Comparison of ENCODE assay signal across 11 mouse cellular contexts in the genomic region with DNA sequence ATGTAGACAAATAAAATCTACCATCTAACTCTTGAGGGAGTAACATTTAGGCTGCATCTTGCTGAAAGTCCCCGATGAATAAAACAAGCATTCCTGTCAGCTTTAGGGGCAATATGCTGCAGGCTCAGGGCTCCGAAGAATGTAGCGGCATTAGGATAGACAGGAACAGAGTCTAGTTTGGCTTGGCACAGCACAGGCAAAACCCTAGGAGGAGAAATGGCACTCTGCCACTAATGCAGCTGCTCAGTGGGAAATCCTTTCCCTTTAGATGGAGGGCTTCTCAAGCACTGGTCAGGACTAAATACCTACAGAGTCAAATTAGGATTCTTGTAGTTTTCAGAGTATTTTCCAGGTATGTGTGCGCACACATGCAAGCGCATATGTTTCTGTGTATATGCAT.
DNase-seq lines count a peak whose midpoint lies in the region; ATAC-seq and TF ChIP-seq lines count a peak whose summit lies in the region.
"Had no signal": no experiment of that assay in that cellular context is flagged by ENCODE, and none has a peak within 500 bp of the region (broad histone marks: within the 10 kb centered on the region; RNA-seq: fewer than 3 reads in every experiment).

No protein-coding gene starts in this region.

- no peak for TF ChIP-seq POLR2A in brain, embryonic 14.5 days (IDR thresholded peaks at IDR 0.05; ENCODE audit: borderline replicate concordance, extremely low read depth, insufficient read depth, insufficient read length, poor library complexity, severe bottlenecking)

- H3K36me3 ChIP-seq in heart, embryonic 12.5 days, result no peaks in the 10 kb centered on the region
- H3K36me3 ChIP-seq: embryonic facial prominence, embryonic 15.5 days had no signal

- H3K27ac ChIP-seq in heart, embryonic 12.5 days (ENCODE audit: poor library complexity, severe bottlenecking), result no peak overlapping the region
- H3K27ac ChIP-seq: embryonic facial prominence, embryonic 15.5 days; left cerebral cortex, adult 2 months had no signal

- H3K4me3 ChIP-seq in heart, embryonic 12.5 days, result no peak overlapping the region
- H3K4me3 ChIP-seq: embryonic facial prominence, embryonic 15.5 days; left cerebral cortex, adult 2 months had no signal

- no peak overlapping the region for H3K9ac ChIP-seq in heart, embryonic 12.5 days
- H3K9ac ChIP-seq: embryonic facial prominence, embryonic 15.5 days had no signal

- TF ChIP-seq CTCF in brain, embryonic 14.5 days (IDR thresholded peaks at IDR 0.05; ENCODE audit: borderline replicate concordance, extremely low read depth, insufficient read depth, insufficient read length), result no peak

- DNase-seq in heart, postnatal 14 days, result peak; percentile 22 to 47
- DNase-seq in left cerebral cortex, postnatal 4 days, result peak; percentile 75
- no peak for DNase-seq in left cerebral cortex, adult 11 months (ENCODE audit: low spot score)
- peak; percentile 74 for DNase-seq in brain, embryonic 14.5 days (ENCODE audit: low read depth)
- DNase-seq in cerebellum, adult 8-10 months, result peak; percentile 84
- DNase-seq in adrenal gland, adult 18-20 months (ENCODE audit: low spot score in 2 of 2), result no peak
- DNase-seq: gastrocnemius, postnatal 36 days; spleen, adult 18-20 months had no signal

- H3K4me2 ChIP-seq in heart, embryonic 12.5 days, result no peak overlapping the region
- H3K4me2 ChIP-seq: embryonic facial prominence, embryonic 15.5 days had no signal

- intact Hi-C loops in heart, postnatal 14 days (cut with DNase I), result no loop called here
- intact Hi-C loops in left cerebral cortex, postnatal 4 days (cut with DNase I), result no loop called here

- H3K9me3 ChIP-seq in heart, embryonic 12.5 days (replicated peaks), result no peaks in the 10 kb centered on the region
- H3K9me3 ChIP-seq: embryonic facial prominence, embryonic 15.5 days had no signal

- no peaks in the 10 kb centered on the region for H3K27me3 ChIP-seq in heart, embryonic 12.5 days (replicated peaks)
- H3K27me3 ChIP-seq: embryonic facial prominence, embryonic 15.5 days had no signal

- 0 out of 2 replicates have a peak, but pooled peaks cover 7% of the 10 kb centered on the region for H3K4me1 ChIP-seq in heart, embryonic 12.5 days (replicated peaks)
- H3K4me1 ChIP-seq: embryonic facial prominence, embryonic 15.5 days had no signal

- 78% methylated on average over 5 of the region's 5 CpGs for WGBS in heart, embryonic 12.5 days

- ATAC-seq in heart, embryonic 12.5 days (ENCODE audit: insufficient number of reproducible peaks, low FRiP score), result no peak

Comparison
In these comparisons a context has a peak if more than half of its experiments do, and no peak if none do; other contexts are left out.
1. DNase-seq: peak in heart, postnatal 14 days (2 of 2), left cerebral cortex, postnatal 4 days (single experiment), brain, embryonic 14.5 days (single experiment) and cerebellum, adult 8-10 months (single experiment); none in left cerebral cortex, adult 11 months (single experiment) and adrenal gland, adult 18-20 months (0 of 2).